Mouse (Mus musculus) layer of hippocampus, adult 18-20 months (tissue): Measurements from ENCODE around the gene Ap1m1. TPM values are rescaled to one million over a fixed set of nuclear protein-coding genes. Genes with fewer than 3 reads are reported as not detected.

ENCODE experiments used
- DNase-seq, 2 experiments: peaks; one replicate each; pipeline ENCODE4 v3.0.0; 2022; ENCODE audit warnings: low spot score in 2 of 2
- long read RNA-seq: library from polyadenylated mRNA; stranded (forward); transcript quantifications from one replicate; pipeline ENCODE4 v2.0.0, GENCODE M21; 2021
- total RNA-seq, 2 experiments: library from RNA; stranded (reverse); gene quantifications; 2 replicates each; pipeline ENCODE4 v1.2.3; 2021

Ap1m1 gene
- total RNA-seq, result 10 to 100 TPM; 84.2 to 87.4 TPM
- long read RNA-seq, transcript Ap1m1-201 (12 exons, 2,084 nt), result major isoform, 103 of 128 reads
- long read RNA-seq, partial matches to known transcripts, result 9 of 128 reads
- long read RNA-seq, other reads (novel, unspliced or antisense), result 16 of 128 reads

- peak; percentile 96 to 98 for DNase-seq
Measured at GRCm38 (mm10) chr8:72239499-72240402, at the start of gene Ap1m1. Gene Ap1m1 (plus strand): TSS chr8:72240018.

GRCm38 (mm10) chr8:72190215-72190539, 49.6 kb upstream of the Ap1m1 start:
- no peak for DNase-seq

- no peak for DNase-seq
Measured at GRCm38 (mm10) chr8:72192065-72192464, 47.8 kb upstream of the Ap1m1 start.

- DNase-seq, result no peak
Measured at GRCm38 (mm10) chr8:72197997-72198396, 41.8 kb upstream of the Ap1m1 start.

GRCm38 (mm10) chr8:72208582-72208981, 31.2 kb upstream of the Ap1m1 start:
- DNase-seq, result no peak

GRCm38 (mm10) chr8:72210222-72210621, 29.6 kb upstream of the Ap1m1 start:
- no peak for DNase-seq

- DNase-seq, result no peak
Measured at GRCm38 (mm10) chr8:72210710-72211109, 29.1 kb upstream of the Ap1m1 start.

GRCm38 (mm10) chr8:72211846-72212245, 28.0 kb upstream of the Ap1m1 start:
- no peak for DNase-seq

- DNase-seq, result peak in 1 of 2 experiments; percentile 12
Measured at GRCm38 (mm10) chr8:72212751-72213150, 27.1 kb upstream of the Ap1m1 start, which contains the start of gene Cib3. Gene Cib3 (minus strand): TSS chr8:72212837.

- no peak for DNase-seq
Measured at GRCm38 (mm10) chr8:72213536-72213935, 26.3 kb upstream of the Ap1m1 start, which contains the start of gene Gm11034. Gene Gm11034 (minus strand): TSS chr8:72213636.

- DNase-seq, result no peak
Measured at GRCm38 (mm10) chr8:72215060-72215459, 24.8 kb upstream of the Ap1m1 start.

GRCm38 (mm10) chr8:72215871-72216270, 23.9 kb upstream of the Ap1m1 start:
- no peak for DNase-seq

GRCm38 (mm10) chr8:72218781-72219540, 20.9 kb upstream of the Ap1m1 start:
- DNase-seq, result no peak

- peak; percentile 83 to 93 for DNase-seq
Measured at GRCm38 (mm10) chr8:72219541-72220363, 20.1 kb upstream of the Ap1m1 start, which contains the start of gene Fam32a. Gene Fam32a (plus strand): TSS chr8:72219730.

- DNase-seq, result no peak
Measured at GRCm38 (mm10) chr8:72220758-72221157, 19.1 kb upstream of the Ap1m1 start.

- no peak for DNase-seq
Measured at GRCm38 (mm10) chr8:72222656-72223055, 17.2 kb upstream of the Ap1m1 start.

- DNase-seq, result no peak
Measured at GRCm38 (mm10) chr8:72240403-72240763, 565 bp downstream of the Ap1m1 start.

GRCm38 (mm10) chr8:72240951-72241350, 1.1 kb downstream of the Ap1m1 start:
- no peak for DNase-seq

GRCm38 (mm10) chr8:72242226-72242625, 2.4 kb downstream of the Ap1m1 start:
- DNase-seq, result no peak

- DNase-seq, result no peak
Measured at GRCm38 (mm10) chr8:72244610-72245009, 4.8 kb downstream of the Ap1m1 start.
